Comparison of ENCODE assay signal across 16 mouse cellular contexts in the genomic region with DNA sequence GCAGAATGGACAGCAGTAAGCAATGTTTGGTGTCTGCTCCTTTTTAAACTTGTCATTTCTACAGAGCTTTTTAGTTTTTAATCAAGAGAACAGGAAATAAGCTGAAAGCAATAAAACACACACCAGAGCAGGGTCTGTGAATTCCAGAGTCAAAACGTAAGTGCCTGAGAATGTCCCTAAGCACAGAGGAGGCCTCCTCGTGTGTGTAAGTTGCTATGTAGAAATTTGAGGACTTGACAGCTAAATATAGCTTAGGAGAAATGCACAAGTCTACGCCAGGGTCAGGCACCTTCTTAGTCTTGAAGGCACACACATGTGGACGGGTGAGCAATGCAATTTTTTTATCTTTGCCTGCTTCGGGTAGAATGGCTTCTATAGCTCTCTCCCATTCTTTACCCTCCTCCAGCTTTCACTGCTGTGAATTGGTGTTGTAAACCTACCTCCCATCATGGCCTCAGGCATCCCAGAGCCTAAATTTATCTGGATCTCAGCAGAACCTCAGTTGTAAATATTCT.
DNase-seq lines count a peak whose midpoint lies in the region; ATAC-seq and TF ChIP-seq lines count a peak whose summit lies in the region.
"Had no signal": no experiment of that assay in that cellular context is flagged by ENCODE, and none has a peak within 500 bp of the region (broad histone marks: within the 10 kb centered on the region; RNA-seq: fewer than 3 reads in every experiment).

No protein-coding gene starts in this region.

- no peak for DNase-seq in heart, postnatal 4 days
- no peak for DNase-seq in kidney, adult 9 months
- DNase-seq in adrenal gland, postnatal 10 days = no peak
- DNase-seq: cerebellum, postnatal 10 days; forebrain, postnatal 0 days; heart, adult 2 months; right cerebral cortex, postnatal 25 days; thymus, postnatal 36 days had no signal

- no peak overlapping the region; the same call in 1 of the 2 replicates for H3K4me2 ChIP-seq in heart, embryonic 13.5 days
- no peak overlapping the region for H3K4me2 ChIP-seq in kidney, embryonic 15.5 days
- H3K4me2 ChIP-seq in embryonic facial prominence, embryonic 13.5 days = no peak overlapping the region
- H3K4me2 ChIP-seq: liver, embryonic 15.5 days; midbrain, embryonic 13.5 days had no signal

- peaks cover 23% of the 10 kb centered on the region for H3K4me1 ChIP-seq in heart, embryonic 13.5 days
- H3K4me1 ChIP-seq in kidney, embryonic 15.5 days = peaks cover 9% of the 10 kb centered on the region; the same call in 1 of the 2 replicates
- H3K4me1 ChIP-seq in embryonic facial prominence, embryonic 13.5 days = peaks cover 9% of the 10 kb centered on the region
- no peaks in the 10 kb centered on the region for H3K4me1 ChIP-seq in embryonic fibroblast, embryonic 13.5 days (ENCODE audit: control insufficient read depth, insufficient read depth, low read length)
- H3K4me1 ChIP-seq: liver, embryonic 15.5 days; midbrain, embryonic 13.5 days had no signal

- no peaks in the 10 kb centered on the region for H3K27me3 ChIP-seq in heart, embryonic 13.5 days (replicated peaks)
- peaks cover 5% of the 10 kb centered on the region; the same call in 1 of the 2 replicates for H3K27me3 ChIP-seq in kidney, embryonic 15.5 days
- no peaks in the 10 kb centered on the region for H3K27me3 ChIP-seq in embryonic facial prominence, embryonic 13.5 days
- H3K27me3 ChIP-seq: liver, embryonic 15.5 days; midbrain, embryonic 13.5 days had no signal

- no peak for TF ChIP-seq CTCF in embryonic fibroblast, embryonic 13.5 days (IDR thresholded peaks at IDR 0.05; ENCODE audit: borderline replicate concordance, insufficient read depth, low read length)

- H3K9ac ChIP-seq in heart, embryonic 13.5 days = no peak overlapping the region
- H3K9ac ChIP-seq in kidney, embryonic 15.5 days = no peak overlapping the region
- H3K9ac ChIP-seq in embryonic facial prominence, embryonic 13.5 days = no peak overlapping the region
- H3K9ac ChIP-seq: forebrain, postnatal 0 days; liver, embryonic 15.5 days; midbrain, embryonic 13.5 days had no signal

- H3K27ac ChIP-seq in heart, embryonic 13.5 days (replicated peaks) = peak overlapping the region; percentile 85
- H3K27ac ChIP-seq in kidney, embryonic 15.5 days = 0 out of 2 replicates have a peak overlapping the region, but pooled peaks have one; percentile 22
- peak overlapping the region; percentile 44; the same call in 1 of the 2 replicates for H3K27ac ChIP-seq in embryonic facial prominence, embryonic 13.5 days
- peak overlapping the region; percentile 78 for H3K27ac ChIP-seq in embryonic fibroblast, embryonic 13.5 days (ENCODE audit: insufficient read depth, low read length)
- H3K27ac ChIP-seq: heart, adult 2 months; kidney, postnatal 0 days; liver, embryonic 15.5 days; midbrain, embryonic 13.5 days had no signal

- H3K4me3 ChIP-seq in heart, embryonic 13.5 days = no peak overlapping the region
- H3K4me3 ChIP-seq in kidney, embryonic 15.5 days (replicated peaks) = no peak overlapping the region
- no peak overlapping the region for H3K4me3 ChIP-seq in embryonic facial prominence, embryonic 13.5 days
- no peak overlapping the region for H3K4me3 ChIP-seq in embryonic fibroblast, embryonic 13.5 days (ENCODE audit: insufficient read depth, low read length)
- H3K4me3 ChIP-seq: heart, adult 2 months; liver, embryonic 15.5 days; midbrain, embryonic 13.5 days had no signal

- no peaks in the 10 kb centered on the region for H3K9me3 ChIP-seq in heart, embryonic 13.5 days
- H3K9me3 ChIP-seq in kidney, embryonic 15.5 days (replicated peaks) = no peaks in the 10 kb centered on the region
- H3K9me3 ChIP-seq in embryonic facial prominence, embryonic 13.5 days = no peaks in the 10 kb centered on the region
- H3K9me3 ChIP-seq: liver, embryonic 15.5 days; midbrain, embryonic 13.5 days had no signal

- H3K36me3 ChIP-seq in heart, embryonic 13.5 days = no peaks in the 10 kb centered on the region
- no peaks in the 10 kb centered on the region for H3K36me3 ChIP-seq in kidney, embryonic 15.5 days
- H3K36me3 ChIP-seq in embryonic facial prominence, embryonic 13.5 days = no peaks in the 10 kb centered on the region
- H3K36me3 ChIP-seq: liver, embryonic 15.5 days; midbrain, embryonic 13.5 days had no signal

- no peak for TF ChIP-seq POLR2A in embryonic fibroblast, embryonic 13.5 days (IDR thresholded peaks at IDR 0.05; ENCODE audit: low read depth, low read length)

- 29% methylated on average over 5 of the region's 5 CpGs for WGBS in heart, embryonic 13.5 days
- 38% methylated on average over 5 of the region's 5 CpGs for WGBS in kidney, embryonic 15.5 days
- 35% methylated on average over 5 of the region's 5 CpGs for WGBS in embryonic facial prominence, embryonic 13.5 days

- no peak for ATAC-seq in heart, embryonic 13.5 days (ENCODE audit: extremely low read depth, insufficient number of reproducible peaks, low FRiP score, low TSS enrichment)
- ATAC-seq in kidney, embryonic 15.5 days (replicated peaks; ENCODE audit: low FRiP score) = no peak
- ATAC-seq in embryonic facial prominence, embryonic 13.5 days (ENCODE audit: insufficient number of reproducible peaks, insufficient read depth, low FRiP score, low TSS enrichment, low read depth) = no peak
- ATAC-seq: forebrain, postnatal 0 days; hindbrain, embryonic 16.5 days; midbrain, embryonic 13.5 days had no signal

Comparison
In these comparisons a context has a peak if more than half of its experiments do, and no peak if none do; other contexts are left out.
1. H3K27ac ChIP-seq: peak in every context shown above with its lines; median percentile 85 in heart, embryonic 13.5 days; 78 in embryonic fibroblast, embryonic 13.5 days; 44 in embryonic facial prominence, embryonic 13.5 days; 22 in kidney, embryonic 15.5 days.